Mouse (Mus musculus): Measurements from ENCODE around the gene Cript. TPM values are rescaled to one million over a fixed set of nuclear protein-coding genes. Genes with fewer than 3 reads are reported as not detected.
"Not testable (repeated sequence)": the region's sequence is repeated elsewhere in the genome, so short reads cannot be mapped to it uniquely, and the experiment has no call there.

Cript gene
- polyA plus RNA-seq, 1 experiment from 2014 or later = 132 TPM

DNA sequence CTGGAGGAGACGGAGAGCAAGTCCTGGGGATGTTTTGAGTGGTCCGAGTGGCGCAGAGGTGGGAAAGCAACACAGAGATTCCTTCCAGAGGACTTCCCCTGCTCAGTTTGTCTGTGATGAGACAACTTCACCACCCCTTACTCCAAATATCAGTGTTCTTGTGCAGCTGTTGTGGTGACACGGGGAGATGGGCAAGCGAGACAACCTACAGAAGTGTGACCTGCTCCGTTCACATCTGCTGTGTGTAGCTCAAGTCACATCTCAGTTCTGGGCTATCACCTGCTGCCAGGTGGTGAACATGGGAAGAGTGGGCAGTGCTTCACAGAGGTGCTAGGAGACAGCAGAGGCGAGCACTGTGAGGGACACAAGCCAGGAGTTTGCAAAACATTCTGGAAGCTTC lies 31.4 kb downstream of the Cript start:
- Histone ChIP-seq H3K27ac (ENCODE audit: low read length) (no peak overlapping the region), H3K9ac (ENCODE audit: low read depth, low read length) (no peak overlapping the region), H3K4me3 (ENCODE audit: low read length) (no peak overlapping the region), H3K4me1 (ENCODE audit: control insufficient read depth, insufficient read depth, low read length) (peaks cover 8% of the 10 kb centered on the region; the same call in 1 of the 2 replicates), H3K27me3 (replicated peaks; ENCODE audit: control insufficient read depth, insufficient read depth, low read length) (no peaks in the 10 kb centered on the region), H3K36me3 (ENCODE audit: control insufficient read depth, insufficient read depth, low read length) (no peaks in the 10 kb centered on the region), H3K4me2 (ENCODE audit: low read depth, low read length) (no peak overlapping the region), H3K9me3 (ENCODE audit: control insufficient read depth, low read length) (no peaks in the 10 kb centered on the region)
- no peak for ATAC-seq
- 93% methylated on average over 7 of the region's 7 CpGs for WGBS

DNA sequence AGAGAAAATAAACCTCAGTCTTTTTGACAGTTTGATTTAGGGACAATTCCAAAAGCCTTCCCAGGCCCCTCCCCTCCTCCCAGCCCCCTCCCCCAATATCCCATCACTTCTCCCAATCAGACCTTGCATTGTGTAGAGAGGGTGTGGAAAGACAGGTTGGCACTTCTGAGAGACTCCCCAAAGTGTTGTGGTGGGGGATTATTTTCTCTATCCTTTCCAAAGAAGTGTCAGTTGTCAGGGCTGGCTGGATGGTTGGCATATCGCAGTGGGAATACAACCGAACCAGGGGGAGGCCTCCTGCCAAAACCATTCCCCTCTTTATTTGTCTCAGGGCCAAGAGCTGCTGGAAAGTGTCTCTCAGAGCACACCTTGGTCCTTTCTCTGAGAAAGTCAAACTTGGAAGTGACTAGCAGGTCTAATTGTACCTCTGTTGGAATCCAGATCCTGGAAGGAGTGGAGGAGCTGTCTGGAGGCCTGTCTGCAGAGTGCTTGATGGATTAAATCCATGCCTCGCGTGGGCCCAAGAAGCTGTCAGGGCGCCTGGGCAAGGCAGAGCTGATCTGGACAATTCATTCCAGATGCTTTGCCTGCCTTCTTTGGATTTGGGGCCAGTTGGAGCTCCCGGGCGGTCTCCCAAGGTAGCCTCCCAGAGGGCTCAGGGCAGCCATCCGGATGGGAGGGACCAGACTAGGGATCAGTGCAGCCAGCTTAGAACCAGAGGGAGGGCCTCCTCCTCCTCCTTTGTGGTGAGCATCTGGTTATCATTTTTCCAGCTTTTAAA lies 32.3 kb downstream of the Cript start:
- H3K9me3 ChIP-seq (ENCODE audit: control insufficient read depth, low read length) = no peaks in the 10 kb centered on the region
- H3K36me3 ChIP-seq (ENCODE audit: control insufficient read depth, insufficient read depth, low read length) = no peaks in the 10 kb centered on the region
- no peaks in the 10 kb centered on the region for H3K27me3 ChIP-seq (replicated peaks; ENCODE audit: control insufficient read depth, insufficient read depth, low read length)
- whole genome bisulfite sequencing = 60% methylated on average over 8 of the region's 8 CpGs
- H3K4me2 ChIP-seq (ENCODE audit: low read depth, low read length) = no peak overlapping the region
- peaks cover 8% of the 10 kb centered on the region; the same call in 1 of the 2 replicates for H3K4me1 ChIP-seq (ENCODE audit: control insufficient read depth, insufficient read depth, low read length)
- ATAC-seq = no peak
- no peak overlapping the region for H3K4me3 ChIP-seq (ENCODE audit: low read length)
- H3K27ac ChIP-seq (ENCODE audit: low read length) = no peak overlapping the region
- no peak overlapping the region for H3K9ac ChIP-seq (ENCODE audit: low read depth, low read length)

DNA sequence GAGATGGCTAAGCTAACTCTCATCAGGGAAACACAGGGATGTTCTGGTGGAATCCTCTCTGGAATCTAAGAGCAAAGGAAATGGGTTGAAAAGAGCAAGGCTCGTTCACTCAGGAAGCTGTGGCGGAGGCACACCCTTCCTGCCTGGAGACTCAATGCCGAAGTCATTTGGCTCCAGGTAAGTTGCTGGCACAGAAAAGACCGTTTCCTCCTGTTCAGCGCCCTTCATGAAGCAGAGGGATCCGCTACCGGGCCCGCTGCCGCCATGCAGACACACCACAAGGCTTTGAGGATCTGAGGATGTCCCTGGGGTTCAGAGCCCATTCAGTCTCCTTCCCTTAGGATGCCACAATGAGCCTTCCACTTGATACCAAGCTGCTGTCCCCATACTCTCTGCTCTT lies 37.3 kb downstream of the Cript start:
- no peak overlapping the region for H3K9ac ChIP-seq (ENCODE audit: low read depth, low read length)
- no peak overlapping the region for H3K4me2 ChIP-seq (ENCODE audit: low read depth, low read length)
- H3K27ac ChIP-seq (ENCODE audit: low read length) = no peak overlapping the region
- no peaks in the 10 kb centered on the region for H3K36me3 ChIP-seq (ENCODE audit: control insufficient read depth, insufficient read depth, low read length)
- H3K27me3 ChIP-seq (replicated peaks; ENCODE audit: control insufficient read depth, insufficient read depth, low read length) = no peaks in the 10 kb centered on the region
- 75% methylated on average over 9 of the region's 9 CpGs for WGBS
- no peaks in the 10 kb centered on the region for H3K9me3 ChIP-seq (ENCODE audit: control insufficient read depth, low read length)
- H3K4me1 ChIP-seq (ENCODE audit: control insufficient read depth, insufficient read depth, low read length) = no peaks in the 10 kb centered on the region
- no peak overlapping the region for H3K4me3 ChIP-seq (ENCODE audit: low read length)
- no peak for ATAC-seq

DNA sequence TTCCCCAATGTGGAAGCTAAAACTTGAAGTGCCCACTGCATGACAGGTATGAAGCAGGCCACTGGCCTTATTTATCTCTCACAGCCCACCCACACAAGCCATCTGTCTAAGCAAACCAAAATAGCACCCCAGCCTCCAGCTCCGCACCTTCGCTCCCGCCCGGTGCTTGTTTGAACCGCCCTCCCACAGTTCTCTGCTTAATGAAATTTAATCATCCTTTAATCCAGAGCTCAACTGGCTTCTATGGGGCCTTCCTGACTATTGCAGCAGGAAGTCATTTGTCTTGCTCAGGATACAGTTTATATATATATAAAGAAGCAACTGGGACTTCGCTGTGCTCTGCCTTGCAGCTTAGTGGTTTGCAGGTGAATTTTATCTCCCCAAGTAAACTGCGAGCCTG lies 38.1 kb downstream of the Cript start:
- Histone ChIP-seq H3K4me3 (ENCODE audit: low read length) (no peak overlapping the region), H3K27ac (ENCODE audit: low read length) (no peak overlapping the region), H3K27me3 (replicated peaks; ENCODE audit: control insufficient read depth, insufficient read depth, low read length) (no peaks in the 10 kb centered on the region), H3K9me3 (ENCODE audit: control insufficient read depth, low read length) (no peaks in the 10 kb centered on the region), H3K36me3 (ENCODE audit: control insufficient read depth, insufficient read depth, low read length) (no peaks in the 10 kb centered on the region), H3K4me2 (ENCODE audit: low read depth, low read length) (no peak overlapping the region), H3K4me1 (ENCODE audit: control insufficient read depth, insufficient read depth, low read length) (no peaks in the 10 kb centered on the region), H3K9ac (ENCODE audit: low read depth, low read length) (no peak overlapping the region)
- no peak for ATAC-seq
- 53% methylated on average over 7 of the region's 7 CpGs for WGBS

DNA sequence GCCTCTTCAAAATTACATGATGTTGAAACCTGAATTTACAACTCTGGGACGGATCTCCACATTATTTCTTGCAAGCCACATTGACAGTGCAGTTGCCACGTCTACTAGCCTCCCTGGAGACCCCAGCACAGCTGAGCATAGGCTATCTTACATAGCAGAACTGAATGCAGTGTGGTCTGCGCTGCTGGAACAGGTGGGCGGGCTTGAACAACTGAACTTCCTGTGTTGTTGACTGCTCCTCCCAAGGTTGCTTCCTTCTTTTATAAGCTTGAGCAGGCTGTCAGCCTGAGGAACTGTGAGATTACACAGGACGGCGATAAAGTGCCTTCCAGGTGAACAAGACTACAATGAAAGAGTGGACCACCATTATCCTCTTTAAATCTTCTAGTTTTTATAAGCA lies 38.6 kb downstream of the Cript start:
- H3K27ac ChIP-seq (ENCODE audit: low read length) = no peak overlapping the region
- H3K4me1 ChIP-seq (ENCODE audit: control insufficient read depth, insufficient read depth, low read length) = no peaks in the 10 kb centered on the region
- no peak for ATAC-seq
- WGBS = 74% methylated on average over 6 of the region's 6 CpGs
- no peak overlapping the region for H3K9ac ChIP-seq (ENCODE audit: low read depth, low read length)
- no peak overlapping the region for H3K4me2 ChIP-seq (ENCODE audit: low read depth, low read length)
- no peaks in the 10 kb centered on the region for H3K27me3 ChIP-seq (replicated peaks; ENCODE audit: control insufficient read depth, insufficient read depth, low read length)
- H3K4me3 ChIP-seq (ENCODE audit: low read length) = no peak overlapping the region
- H3K9me3 ChIP-seq (ENCODE audit: control insufficient read depth, low read length) = no peaks in the 10 kb centered on the region
- H3K36me3 ChIP-seq (ENCODE audit: control insufficient read depth, insufficient read depth, low read length) = no peaks in the 10 kb centered on the region

DNA sequence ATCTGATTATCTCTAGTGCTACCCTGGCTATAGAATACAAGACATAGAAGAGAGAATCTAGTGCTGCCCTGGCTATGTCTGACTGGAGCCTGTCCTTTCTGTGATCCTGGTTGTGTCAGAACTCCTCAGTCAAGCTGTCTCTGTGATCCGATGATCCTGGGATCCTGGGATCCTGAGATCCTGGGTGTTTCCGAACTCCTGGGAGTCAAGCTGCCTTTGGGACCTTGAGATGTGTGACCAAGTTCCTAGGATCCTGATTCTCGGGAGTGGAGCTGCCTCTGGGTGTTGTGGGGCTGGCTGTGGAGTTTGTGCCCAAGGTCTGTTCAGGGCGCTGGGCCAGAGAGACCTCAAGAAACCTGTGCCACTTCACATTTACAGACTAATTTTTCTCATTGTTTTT lies 43.6 kb downstream of the Cript start:
- no peak overlapping the region for H3K4me2 ChIP-seq (ENCODE audit: low read depth, low read length)
- WGBS = 88% methylated on average over 4 of the region's 4 CpGs
- ATAC-seq = no peak

DNA sequence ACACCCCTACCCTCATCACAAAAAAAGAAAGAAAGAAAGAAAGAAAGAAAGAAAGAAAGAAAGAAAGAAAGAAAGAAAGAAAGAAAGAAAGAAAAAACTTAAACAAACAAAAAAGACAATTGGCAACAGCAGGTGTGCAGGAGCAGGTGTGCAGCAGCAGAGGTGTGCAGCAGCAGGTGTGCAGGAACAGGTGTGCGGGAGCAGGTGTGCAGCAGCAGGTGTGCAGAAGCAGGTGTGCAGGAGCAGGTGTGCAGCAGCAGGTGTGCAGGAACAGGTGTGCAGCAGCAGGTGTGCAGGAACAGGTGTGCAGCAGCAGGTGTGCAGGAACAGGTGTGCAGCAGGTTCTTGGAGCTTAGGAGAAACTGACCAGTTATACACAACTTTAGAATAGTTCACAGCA lies 46.8 kb downstream of the Cript start:
- not testable (repeated sequence) for H3K9ac ChIP-seq (ENCODE audit: low read depth, low read length); ATAC-seq; H3K9me3 ChIP-seq (ENCODE audit: control insufficient read depth, low read length); H3K4me3 ChIP-seq (ENCODE audit: low read length); H3K27me3 ChIP-seq (replicated peaks; ENCODE audit: control insufficient read depth, insufficient read depth, low read length); H3K4me1 ChIP-seq (ENCODE audit: control insufficient read depth, insufficient read depth, low read length); H3K36me3 ChIP-seq (ENCODE audit: control insufficient read depth, insufficient read depth, low read length); H3K27ac ChIP-seq (ENCODE audit: low read length); H3K4me2 ChIP-seq (ENCODE audit: low read depth, low read length)
- 94% methylated on average over 1 of the region's 1 CpGs for WGBS

More for the DNA sequence above, 43.6 kb downstream of the Cript start:
- Histone ChIP-seq H3K4me3 (ENCODE audit: low read length) (no peak overlapping the region), H3K36me3 (ENCODE audit: control insufficient read depth, insufficient read depth, low read length) (no peaks in the 10 kb centered on the region), H3K9me3 (ENCODE audit: control insufficient read depth, low read length) (no peaks in the 10 kb centered on the region), H3K27me3 (replicated peaks; ENCODE audit: control insufficient read depth, insufficient read depth, low read length) (no peaks in the 10 kb centered on the region), H3K27ac (ENCODE audit: low read length) (no peak overlapping the region), H3K9ac (ENCODE audit: low read depth, low read length) (no peak overlapping the region), H3K4me1 (ENCODE audit: control insufficient read depth, insufficient read depth, low read length) (no peaks in the 10 kb centered on the region; the same call in 1 of the 2 replicates)

DNA sequence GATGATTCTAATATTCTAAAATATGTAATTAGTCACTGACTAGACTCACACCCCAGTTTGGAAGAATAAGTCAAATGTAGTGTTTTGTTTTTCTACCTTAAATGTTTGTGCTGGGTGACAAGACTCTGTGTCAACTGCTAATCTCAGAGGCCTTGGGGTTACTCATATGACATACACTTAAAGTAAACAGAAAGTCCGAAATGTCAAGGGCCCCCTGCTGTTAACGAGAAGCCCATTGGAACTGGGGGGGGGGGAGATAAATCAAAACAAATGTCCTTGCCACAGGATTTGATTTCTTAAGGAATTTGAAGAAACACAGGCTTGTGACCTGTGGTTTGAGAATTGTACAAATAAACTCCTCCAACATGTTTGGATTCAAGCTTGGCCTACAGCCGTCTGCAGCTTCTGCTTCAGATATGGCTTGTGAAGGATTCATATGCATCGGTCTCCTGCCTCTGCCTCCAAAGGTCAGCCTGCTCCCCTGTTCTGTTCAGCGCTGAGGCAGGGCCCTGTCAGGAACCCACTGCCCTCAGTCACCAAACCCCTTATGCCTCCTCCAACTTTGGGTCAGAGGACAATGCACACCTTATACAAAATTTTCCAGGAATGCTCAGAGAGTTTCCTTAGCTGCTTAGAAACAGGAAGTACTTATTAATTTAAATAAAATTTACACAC lies 47.6 kb downstream of the Cript start:
- no peak for ATAC-seq
- no peak overlapping the region for H3K9ac ChIP-seq (ENCODE audit: low read depth, low read length)
- no peak overlapping the region for H3K4me2 ChIP-seq (ENCODE audit: low read depth, low read length)
- no peaks in the 10 kb centered on the region for H3K27me3 ChIP-seq (replicated peaks; ENCODE audit: control insufficient read depth, insufficient read depth, low read length)
- no peaks in the 10 kb centered on the region for H3K36me3 ChIP-seq (ENCODE audit: control insufficient read depth, insufficient read depth, low read length)
- H3K4me3 ChIP-seq (ENCODE audit: low read length) = no peak overlapping the region
- WGBS = 40% methylated on average over 5 of the region's 5 CpGs
- no peaks in the 10 kb centered on the region; the same call in 1 of the 2 replicates for H3K4me1 ChIP-seq (ENCODE audit: control insufficient read depth, insufficient read depth, low read length)
- no peak overlapping the region for H3K27ac ChIP-seq (ENCODE audit: low read length)
- H3K9me3 ChIP-seq (ENCODE audit: control insufficient read depth, low read length) = peaks cover 3% of the 10 kb centered on the region; the same call in 1 of the 2 replicates

DNA sequence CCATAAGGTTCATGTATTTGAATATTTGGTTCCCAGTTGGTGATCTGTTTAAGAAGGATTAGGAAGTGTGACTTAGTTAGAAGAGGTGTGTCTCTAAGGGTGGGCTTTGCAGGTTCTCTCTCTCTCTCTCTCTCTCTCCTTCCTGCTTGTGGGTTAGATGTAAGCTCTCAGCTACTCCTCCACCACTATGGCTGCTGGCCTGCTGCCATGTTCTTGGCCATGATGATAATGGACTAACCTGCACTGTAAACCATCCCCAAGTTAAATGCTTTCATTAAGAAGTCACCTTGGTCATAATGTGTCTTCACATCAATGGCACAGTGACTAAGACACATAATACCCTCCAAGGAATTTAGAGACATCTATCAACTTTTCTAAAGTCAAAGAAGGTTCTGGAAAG lies 48.1 kb downstream of the Cript start:
- Histone ChIP-seq H3K4me2 (ENCODE audit: low read depth, low read length) (no peak overlapping the region), H3K9ac (ENCODE audit: low read depth, low read length) (no peak overlapping the region), H3K36me3 (ENCODE audit: control insufficient read depth, insufficient read depth, low read length) (no peaks in the 10 kb centered on the region), H3K4me3 (ENCODE audit: low read length) (no peak overlapping the region), H3K9me3 (ENCODE audit: control insufficient read depth, low read length) (peaks cover 3% of the 10 kb centered on the region; the same call in 1 of the 2 replicates), H3K4me1 (ENCODE audit: control insufficient read depth, insufficient read depth, low read length) (no peaks in the 10 kb centered on the region; the same call in 1 of the 2 replicates), H3K27ac (ENCODE audit: low read length) (no peak overlapping the region), H3K27me3 (replicated peaks; ENCODE audit: control insufficient read depth, insufficient read depth, low read length) (no peaks in the 10 kb centered on the region)
- ATAC-seq = no peak

Measured in intestine, embryonic 16.5 days (tissue).